Mouse (Mus musculus) granulocyte monocyte progenitor cell, adult 5-6 weeks (primary cell): ENCODE results near the gene Hspa1l. TPM values are rescaled to one million over a fixed set of nuclear protein-coding genes. Genes with fewer than 3 reads are reported as not detected.
A peak's percentile ranks its signal among the peaks of the same experiment; 100 is the strongest.
"Not testable (repeated sequence)": the region's sequence is repeated elsewhere in the genome, so short reads cannot be mapped to it uniquely, and the experiment has no call there.

ENCODE experiments used
- ATAC-seq: replicated peaks from 2 replicates; pipeline ENCODE4 v1.8.0; 2016; ENCODE audit warnings: mild to moderate bottlenecking, moderate TSS enrichment, inconsistent platforms; ENCODE audit not compliant: poor library complexity, severe bottlenecking
- total RNA-seq, 2 experiments: library from RNA; stranded (forward) in 1 of 2; stranded (reverse) in 1 of 2; fragments of 200-712, 200-1000 nt in 1 of 2; fragments of >200 nt in 1 of 2; fragmentation: Nextera tagmentation in 1 of 2; gene quantifications; 2 replicates each; pipeline ENCODE4 v1.2.3; 2014 to 2017

The Hspa1l gene
- total RNA-seq, 2 experiments from 2014 or later: not detected

GRCm38 (mm10) chr17:34950514-34951455 lies 21.7 kb upstream of the Hspa1l start:
- ATAC-seq: peak; percentile 12; the same call in 1 of the 2 replicates

GRCm38 (mm10) chr17:34951636-34952377 lies 20.7 kb upstream of the Hspa1l start:
- no peak; the same call in 1 of the 2 replicates for ATAC-seq

GRCm38 (mm10) chr17:34952378-34953040 lies 20.0 kb upstream of the Hspa1l start:
- peak; percentile 81 for ATAC-seq

GRCm38 (mm10) chr17:34953258-34953657 lies 19.2 kb upstream of the Hspa1l start:
- no peak for ATAC-seq

- no peak for ATAC-seq
Observed at GRCm38 (mm10) chr17:34953904-34954303, 18.6 kb upstream of the Hspa1l start.

GRCm38 (mm10) chr17:34954831-34955230 lies 17.7 kb upstream of the Hspa1l start:
- ATAC-seq: no peak

GRCm38 (mm10) chr17:34955884-34956283 lies 16.6 kb upstream of the Hspa1l start:
- no peak for ATAC-seq

- ATAC-seq: no peak
Observed at GRCm38 (mm10) chr17:34956340-34956739, 16.2 kb upstream of the Hspa1l start.

- not testable (repeated sequence) for ATAC-seq
Observed at GRCm38 (mm10) chr17:34957291-34957690, 15.2 kb upstream of the Hspa1l start.

GRCm38 (mm10) chr17:34957966-34958365 lies 14.5 kb upstream of the Hspa1l start:
- ATAC-seq: not testable (repeated sequence)

- ATAC-seq: not testable (repeated sequence)
Observed at GRCm38 (mm10) chr17:34958734-34959129, 13.8 kb upstream of the Hspa1l start.

GRCm38 (mm10) chr17:34959130-34959778 lies 13.2 kb upstream of the Hspa1l start, which contains the start of gene Hspa1b:
TSS of gene Hspa1b (minus strand) at chr17:34959238.
- peak; percentile 83 for ATAC-seq

GRCm38 (mm10) chr17:34959881-34960515 lies 12.5 kb upstream of the Hspa1l start:
- no peak for ATAC-seq

GRCm38 (mm10) chr17:34960702-34961493 lies 11.6 kb upstream of the Hspa1l start:
- ATAC-seq: no peak

- ATAC-seq: no peak
Observed at GRCm38 (mm10) chr17:34962125-34962524, 10.4 kb upstream of the Hspa1l start.

- no peak for ATAC-seq
Observed at GRCm38 (mm10) chr17:34962841-34963240, 9.7 kb upstream of the Hspa1l start.

GRCm38 (mm10) chr17:34964640-34965049 lies 7.9 kb upstream of the Hspa1l start:
- no peak for ATAC-seq

GRCm38 (mm10) chr17:34965627-34966026 lies 6.9 kb upstream of the Hspa1l start:
- no peak for ATAC-seq

- ATAC-seq: not testable (repeated sequence)
Observed at GRCm38 (mm10) chr17:34969822-34970221, 2.7 kb upstream of the Hspa1l start, which contains the start of gene Gm20481. TSS of gene Gm20481 (plus strand) at chr17:34969912.
